Mouse (Mus musculus): ENCODE measurements around the gene Dnajc14. TPM values are rescaled to one million over a fixed set of nuclear protein-coding genes. Genes with fewer than 3 reads are reported as not detected.
A peak's percentile ranks its signal among the peaks of the same experiment; 100 is the strongest.
"Not testable (repeated sequence)": the region's sequence is repeated elsewhere in the genome, so short reads cannot be mapped to it uniquely, and the experiment has no call there.

Dnajc14 gene
- total RNA-seq, 2 experiments from 2014 or later: 59.9 to 65.7 TPM

GRCm38 (mm10) chr10:128820217-128820616 lies 16.4 kb downstream of the Dnajc14 start:
- DNase-seq (ENCODE audit: low spot score in 2 of 2): no peak

GRCm38 (mm10) chr10:128821358-128822056 lies 17.6 kb downstream of the Dnajc14 start, which contains the start of gene Ormdl2:
Ormdl2 (minus strand) TSS chr10:128821645.
- DNase-seq (ENCODE audit: low spot score in 2 of 2): peak; percentile 99 to 100

- no peak for DNase-seq (ENCODE audit: low spot score in 2 of 2)
Observed at GRCm38 (mm10) chr10:128822135-128822534, 18.3 kb downstream of the Dnajc14 start.

DNA sequence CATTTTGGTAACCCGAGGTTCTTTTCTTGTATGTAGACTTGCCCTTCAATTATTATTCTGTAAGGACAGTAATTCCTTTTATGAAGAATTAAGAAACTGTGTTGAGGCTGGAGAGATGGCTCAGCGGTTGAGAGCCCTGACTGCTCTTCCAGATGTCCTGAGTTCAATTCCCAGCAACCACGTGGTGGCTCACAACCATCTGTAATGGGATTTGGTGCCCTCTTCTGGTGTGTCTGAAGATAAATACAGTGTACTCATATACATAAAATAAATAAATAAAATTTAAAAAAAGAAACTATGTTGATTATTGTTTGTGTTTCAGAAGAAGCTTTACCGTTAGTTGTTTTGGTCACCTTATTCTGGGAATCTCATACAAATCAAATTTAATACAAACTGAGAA lies 19.2 kb downstream of the Dnajc14 start:
- DNase-seq (ENCODE audit: low spot score in 2 of 2): not testable (repeated sequence)

DNA sequence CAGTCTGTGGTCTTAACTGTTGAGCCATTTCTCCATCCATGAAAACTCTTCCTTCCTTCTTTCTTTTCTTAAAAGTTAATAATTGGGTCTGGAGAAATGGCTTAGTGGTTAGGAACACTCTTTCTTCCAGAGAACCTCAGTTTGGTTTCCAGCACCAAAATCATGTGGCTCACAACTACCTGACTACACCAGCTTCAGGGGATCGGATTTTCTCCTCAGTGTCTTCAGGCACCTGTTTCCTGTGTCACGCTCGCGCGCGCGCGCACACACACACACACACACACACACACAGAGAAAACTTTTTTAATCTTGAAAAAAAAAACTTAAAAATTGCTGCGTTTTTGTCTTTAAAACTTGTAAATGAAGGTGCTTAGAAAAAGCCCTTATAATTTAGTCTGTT lies 20.0 kb downstream of the Dnajc14 start:
- DNase-seq (ENCODE audit: low spot score in 2 of 2): no peak

GRCm38 (mm10) chr10:128837400-128837799 lies 33.5 kb downstream of the Dnajc14 start:
- DNase-seq (ENCODE audit: low spot score in 2 of 2): no peak

GRCm38 (mm10) chr10:128839434-128839833 lies 35.6 kb downstream of the Dnajc14 start:
- no peak for DNase-seq (ENCODE audit: low spot score in 2 of 2)

DNA sequence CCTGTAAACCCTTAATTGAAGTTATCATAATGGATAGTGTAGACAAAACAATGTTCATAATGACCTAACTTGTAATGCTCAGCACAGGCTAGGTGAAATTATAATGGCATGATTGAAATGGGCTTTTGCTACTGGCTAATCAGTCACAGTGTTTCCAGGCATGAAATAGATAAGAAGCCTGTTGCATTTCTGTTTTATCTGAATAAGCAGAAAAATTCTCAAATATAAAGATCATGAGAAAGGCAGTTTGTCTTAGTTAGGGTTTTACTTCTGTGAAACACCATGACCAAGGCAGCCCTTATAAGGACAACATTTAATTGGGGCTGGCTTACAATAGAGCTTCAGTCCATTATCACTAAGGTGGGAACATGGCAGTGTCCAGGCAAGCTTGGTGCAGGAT lies 36.8 kb downstream of the Dnajc14 start:
- no peak for DNase-seq (ENCODE audit: low spot score in 2 of 2)

- no peak for DNase-seq (ENCODE audit: low spot score in 2 of 2)
Observed at GRCm38 (mm10) chr10:128843260-128843659, 39.4 kb downstream of the Dnajc14 start.

DNA sequence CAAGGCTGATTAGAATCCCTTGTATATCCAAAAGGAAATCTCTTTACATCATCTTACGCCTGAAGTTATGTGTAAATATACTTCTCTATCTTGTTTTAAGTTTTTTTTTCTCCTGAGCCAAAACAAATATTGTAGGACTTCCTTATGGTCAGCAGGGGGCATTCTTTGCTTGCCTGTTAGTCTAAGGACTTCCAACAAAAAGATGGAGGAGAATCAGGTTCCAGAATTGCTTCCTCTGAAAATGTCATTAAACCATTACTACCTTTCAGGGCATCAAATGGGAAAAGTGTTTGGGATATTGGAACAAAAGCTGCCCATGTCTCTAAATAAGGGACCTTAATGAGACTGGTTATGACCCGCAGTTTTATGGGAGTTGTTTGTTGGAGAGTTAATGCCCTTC lies 41.7 kb downstream of the Dnajc14 start:
- no peak for DNase-seq (ENCODE audit: low spot score in 2 of 2)

GRCm38 (mm10) chr10:128846664-128847063 lies 42.8 kb downstream of the Dnajc14 start:
- DNase-seq (ENCODE audit: low spot score in 2 of 2): no peak

- no peak for DNase-seq (ENCODE audit: low spot score in 2 of 2)
Observed at GRCm38 (mm10) chr10:128848426-128848825, 44.6 kb downstream of the Dnajc14 start.

DNA sequence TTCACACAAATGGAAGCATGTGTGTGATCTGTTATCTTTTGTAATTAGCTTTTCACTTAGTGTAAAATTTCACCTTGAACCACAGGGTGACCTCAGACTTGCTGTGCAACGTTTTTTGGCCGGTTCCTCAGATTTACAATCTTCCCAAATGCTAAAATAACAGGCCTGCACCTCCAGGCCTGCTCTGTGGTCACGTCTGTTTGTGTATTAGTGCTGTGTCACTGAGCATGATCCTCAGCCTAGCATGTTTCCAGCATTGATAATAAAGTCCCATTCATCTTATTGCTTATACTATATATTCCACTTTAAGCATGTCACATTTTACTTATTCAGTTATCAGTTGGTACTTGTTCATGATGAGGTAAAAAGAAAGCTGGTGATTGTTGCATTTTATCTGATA lies 46.5 kb downstream of the Dnajc14 start:
- no peak for DNase-seq (ENCODE audit: low spot score in 2 of 2)

DNA sequence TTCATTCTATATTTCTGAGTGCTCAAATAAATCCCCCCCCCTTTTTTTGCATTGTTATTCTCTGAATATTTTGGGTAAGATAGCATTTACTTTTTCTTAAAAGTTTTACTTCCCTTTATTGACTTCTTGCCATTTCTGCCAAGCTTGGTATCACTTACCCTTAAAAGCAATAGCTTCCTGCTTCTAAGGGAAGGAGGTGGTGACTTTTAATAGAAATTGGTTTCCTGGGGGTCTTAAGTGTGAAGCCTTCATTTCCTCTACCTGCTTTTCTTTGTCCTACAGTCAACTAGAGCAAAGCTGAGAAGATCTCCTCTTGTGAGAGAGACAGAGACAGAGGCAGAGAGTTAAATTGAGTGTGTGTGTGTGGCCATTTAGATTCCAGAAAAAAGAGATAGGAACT lies 57.3 kb downstream of the Dnajc14 start:
- no peak for DNase-seq (ENCODE audit: low spot score in 2 of 2)

GRCm38 (mm10) chr10:128866042-128866441 lies 62.2 kb downstream of the Dnajc14 start:
- no peak for DNase-seq (ENCODE audit: low spot score in 2 of 2)

GRCm38 (mm10) chr10:128866518-128866917 lies 62.7 kb downstream of the Dnajc14 start:
- no peak for DNase-seq (ENCODE audit: low spot score in 2 of 2)

Other genes with a start within 250 kb of the Dnajc14 start
- 10 to 100 TPM; 83.2 to 87.6 TPM for gene Pa2g4, start 238.1 kb upstream of the Dnajc14 start, total RNA-seq (2021)
- gene Erbb3, start 214.4 kb upstream of the Dnajc14 start, total RNA-seq (2021): under 1 TPM; 0.71 to 0.76 TPM
- 100 to 1,000 TPM; 508 to 545 TPM for gene Rps26, start 177.3 kb upstream of the Dnajc14 start, total RNA-seq (2021)
- 10 to 100 TPM; 17.2 to 17.7 TPM for gene Ikzf4, start 158.1 kb upstream of the Dnajc14 start, total RNA-seq (2021)
- 10 to 100 TPM in 1 of 2 experiments, 1 to 10 TPM in 1; 9.5 to 11.9 TPM for gene Suox, start 130.0 kb upstream of the Dnajc14 start, total RNA-seq (2021)
- 100 to 1,000 TPM; 118 to 125 TPM for gene Rab5b, start 107.8 kb upstream of the Dnajc14 start, total RNA-seq (2021)
- 1 to 10 TPM in 1 of 2 experiments, under 1 TPM in 1; 0.91 to 1.1 TPM for gene Pmel, start 99.9 kb upstream of the Dnajc14 start, total RNA-seq (2021)
- gene Cdk2, start 99.0 kb upstream of the Dnajc14 start, total RNA-seq (2021): 1 to 10 TPM; 7.9 to 9.6 TPM
- gene Dgka, start 59.2 kb upstream of the Dnajc14 start, total RNA-seq (2021): 1 to 10 TPM; 8.0 to 8.2 TPM
- 10 to 100 TPM; 34.9 to 35.1 TPM for gene Pym1, start 56.2 kb upstream of the Dnajc14 start, total RNA-seq (2021)
- gene Mmp19, start 13.2 kb upstream of the Dnajc14 start, total RNA-seq (2021): under 1 TPM; 0.53 to 0.89 TPM
- 10 to 100 TPM; 13.9 to 17.6 TPM for gene Tmem198b, start 308 bp downstream of the Dnajc14 start, total RNA-seq (2021)
- 10 to 100 TPM; 40.9 to 48.2 TPM for gene Sarnp, start 13.3 kb downstream of the Dnajc14 start, total RNA-seq (2021)
- gene Ormdl2, start 17.6 kb downstream of the Dnajc14 start, total RNA-seq (2021): 1 to 10 TPM; 3.7 to 6.0 TPM
- gene Gdf11, start 87.7 kb downstream of the Dnajc14 start, total RNA-seq (2021): 10 to 100 TPM; 23.1 to 24.0 TPM
- gene Cd63, start 96.9 kb downstream of the Dnajc14 start, total RNA-seq (2021): 100 to 1,000 TPM in 1 of 2 experiments, 10 to 100 TPM in 1; 81.7 to 110 TPM
- 1 to 10 TPM; 5.6 to 6.7 TPM for gene Rdh5, start 118.8 kb downstream of the Dnajc14 start, total RNA-seq (2021)
- 100 to 1,000 TPM; 109 to 123 TPM for gene Bloc1s1, start 120.0 kb downstream of the Dnajc14 start, total RNA-seq (2021)
- 10 to 100 TPM; 22.2 to 27.4 TPM for gene Itga7, start 129.8 kb downstream of the Dnajc14 start, total RNA-seq (2021)
- gene Mettl7b, start 156.9 kb downstream of the Dnajc14 start, total RNA-seq (2021): not detected
- gene Olfr9, start 185.4 kb downstream of the Dnajc14 start, total RNA-seq (2021): not detected
- gene Olfr763, start 206.7 kb downstream of the Dnajc14 start, total RNA-seq (2021): not detected
- not detected for gene Olfr764-ps1, start 235.8 kb downstream of the Dnajc14 start, total RNA-seq (2021)
- gene Olfr765, start 245.9 kb downstream of the Dnajc14 start, total RNA-seq (2021): not detected